Mouse (Mus musculus) E14TG2a.4 (cell line): Measurements from ENCODE around the gene Hsdl2.
"Not testable (repeated sequence)": the region's sequence is repeated elsewhere in the genome, so short reads cannot be mapped to it uniquely, and the experiment has no call there.

Experiments
- H3K27me3 ChIP-seq: 2 replicates; pipeline ENCODE4 v1.6.1; 2014; ENCODE audit warnings: low read length, control low read depth; ENCODE audit not compliant: insufficient read depth
- H3K36me3 ChIP-seq: 2 replicates; pipeline ENCODE4 v1.6.1; 2014; ENCODE audit warnings: low read length, control low read depth; ENCODE audit not compliant: insufficient read depth
- H3K4me1 ChIP-seq: replicated peaks from 2 replicates; pipeline ENCODE4 v1.6.1; 2014; ENCODE audit warnings: low read depth, low read length, control low read depth
- H3K4me3 ChIP-seq: replicated peaks from 2 replicates; pipeline ENCODE4 v1.5.1; 2014; ENCODE audit warnings: mild to moderate bottlenecking, low read length
- H3K9me3 ChIP-seq: 2 replicates; pipeline ENCODE4 v1.6.1; 2014; ENCODE audit warnings: low read length, control low read depth
- CTCF ChIP-seq: conservative IDR thresholded peaks from 2 replicates; pipeline ENCODE4 v1.5.1; 2014; ENCODE audit warnings: low read length
- NANOG ChIP-seq: IDR thresholded peaks from 2 replicates; pipeline ENCODE4 v1.6.1; 2014; ENCODE audit warnings: borderline replicate concordance, low read length, mixed read lengths
- POU5F1 ChIP-seq: IDR thresholded peaks from 2 replicates; pipeline ENCODE4 v1.6.1; 2014; ENCODE audit warnings: low read length, borderline replicate concordance

Hsdl2 gene

DNA sequence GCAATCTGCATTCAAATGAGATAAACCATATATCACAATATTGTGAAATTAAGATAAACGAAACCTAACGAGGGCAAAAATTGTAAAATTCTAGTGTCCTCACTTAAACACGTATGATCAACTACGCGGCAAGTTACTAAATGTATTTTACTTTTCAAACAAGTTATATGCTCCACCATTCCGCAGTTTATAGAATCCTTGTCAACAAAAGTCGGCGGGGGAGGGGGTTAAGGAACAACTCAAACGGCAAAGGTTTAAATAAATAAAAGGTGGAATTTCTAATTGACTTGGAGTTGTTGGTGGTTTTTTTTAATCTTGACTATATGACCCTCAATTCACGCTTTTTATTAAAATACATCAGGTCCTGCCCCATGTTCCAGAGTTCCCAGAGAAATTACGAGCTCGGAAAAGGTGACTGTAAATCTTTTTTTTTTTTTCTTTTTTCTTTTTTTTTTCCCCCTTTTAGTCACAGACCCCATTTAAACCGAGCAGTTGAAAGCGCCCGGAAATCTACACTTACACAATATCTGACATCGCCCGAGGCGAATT is 33.3 kb upstream of the Hsdl2 start:
- Histone ChIP-seq H3K27me3 (peaks cover 7% of the 10 kb centered on the region), H3K4me1 (peaks cover 21% of the 10 kb centered on the region), H3K36me3 (no peaks in the 10 kb centered on the region), H3K4me3 (peak overlapping the region; percentile 94), H3K9me3 (no peaks in the 10 kb centered on the region)
- no peak for TF ChIP-seq CTCF
- TF ChIP-seq POU5F1, result no peak
- TF ChIP-seq NANOG, result no peak; the same call in 1 of the 2 replicates

DNA sequence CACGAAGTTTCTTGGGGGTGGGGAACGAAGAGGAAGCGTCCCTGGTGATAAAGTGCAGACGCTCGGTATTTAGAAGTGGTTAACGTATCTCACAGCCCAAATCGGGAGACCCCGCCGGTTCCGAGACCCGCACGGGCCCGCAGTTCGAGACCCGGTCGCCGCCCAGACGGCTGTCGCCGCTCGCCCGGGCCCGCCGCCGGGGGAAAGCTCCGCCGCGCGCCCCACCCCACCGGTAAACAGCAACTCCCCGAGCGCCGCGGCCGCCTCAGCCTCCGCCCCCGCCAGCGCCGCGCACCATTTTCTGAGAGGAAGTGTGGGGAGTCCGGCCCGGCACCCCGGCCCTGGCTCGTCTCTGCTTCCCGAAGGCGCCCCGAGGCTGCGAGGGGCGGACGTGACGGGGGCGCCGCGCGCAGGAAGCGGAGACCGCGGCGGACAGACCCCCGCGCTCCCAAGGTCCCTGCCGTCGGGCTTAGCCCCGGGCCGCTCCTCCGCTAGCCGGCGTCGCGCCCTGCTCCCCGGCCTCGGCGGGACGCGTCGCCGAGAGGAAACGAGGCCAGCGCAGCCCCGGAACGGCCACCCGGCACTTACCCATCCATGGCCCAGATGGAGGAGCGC is 32.7 kb upstream of the Hsdl2 start:
- TF ChIP-seq POU5F1, result no peak
- no peak for TF ChIP-seq CTCF
- TF ChIP-seq NANOG, result no peak
- H3K4me1 ChIP-seq, result peaks cover 21% of the 10 kb centered on the region
- no peaks in the 10 kb centered on the region for H3K36me3 ChIP-seq
- H3K27me3 ChIP-seq, result peaks cover 7% of the 10 kb centered on the region
- H3K4me3 ChIP-seq, result peak overlapping the region; percentile 94
- no peaks in the 10 kb centered on the region for H3K9me3 ChIP-seq

DNA sequence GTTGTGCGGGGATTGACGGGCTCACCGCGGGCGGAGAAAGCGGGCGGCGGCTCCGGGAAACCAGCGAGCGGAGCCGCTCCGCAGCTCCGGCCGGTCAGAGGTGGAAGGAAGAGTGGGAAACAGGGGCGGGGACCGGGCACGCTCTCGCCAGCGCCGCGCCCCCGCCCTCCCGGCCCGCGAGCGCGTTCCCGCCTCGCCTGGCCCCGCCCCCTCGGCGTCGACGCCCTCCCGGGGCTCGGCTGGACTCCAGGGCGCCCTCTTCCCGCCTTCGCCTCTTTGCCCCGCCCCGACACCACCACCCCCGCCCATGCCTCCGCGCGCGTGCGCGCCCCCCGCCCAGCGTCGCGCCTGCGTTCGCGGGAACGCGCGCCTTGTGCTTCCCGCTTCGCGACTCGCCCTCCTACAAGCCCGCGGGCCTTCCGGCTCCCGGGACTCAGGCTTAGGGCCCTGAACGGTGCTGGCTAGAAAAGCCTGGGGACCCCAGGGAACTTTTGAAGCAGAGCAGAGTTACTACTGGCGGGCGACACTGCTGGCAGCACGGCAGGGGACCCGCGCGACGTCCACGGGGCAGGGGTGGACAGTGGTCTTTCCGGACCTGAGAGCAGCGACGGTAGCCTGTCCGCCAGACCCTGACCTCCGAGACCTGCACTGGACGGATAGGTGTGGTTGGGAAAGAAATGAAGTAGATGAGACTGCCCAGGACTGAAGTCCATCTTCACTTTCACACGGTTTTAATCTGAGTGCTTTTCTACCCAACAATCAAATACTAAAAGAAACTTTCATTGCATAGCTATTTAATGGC is 32.0 kb upstream of the Hsdl2 start, which contains the start of gene Ptbp3:
TSS of gene Ptbp3 (minus strand) at position 190 of the 802 bp plus-strand sequence.
- H3K27me3 ChIP-seq, result peaks cover 7% of the 10 kb centered on the region
- peaks cover 21% of the 10 kb centered on the region for H3K4me1 ChIP-seq
- no peaks in the 10 kb centered on the region for H3K36me3 ChIP-seq
- H3K4me3 ChIP-seq, result peak within 1 kb of the TSS; percentile 94
- no peaks in the 10 kb centered on the region for H3K9me3 ChIP-seq
- no peak for TF ChIP-seq POU5F1
- no peak for TF ChIP-seq CTCF
- TF ChIP-seq NANOG, result no peak

DNA sequence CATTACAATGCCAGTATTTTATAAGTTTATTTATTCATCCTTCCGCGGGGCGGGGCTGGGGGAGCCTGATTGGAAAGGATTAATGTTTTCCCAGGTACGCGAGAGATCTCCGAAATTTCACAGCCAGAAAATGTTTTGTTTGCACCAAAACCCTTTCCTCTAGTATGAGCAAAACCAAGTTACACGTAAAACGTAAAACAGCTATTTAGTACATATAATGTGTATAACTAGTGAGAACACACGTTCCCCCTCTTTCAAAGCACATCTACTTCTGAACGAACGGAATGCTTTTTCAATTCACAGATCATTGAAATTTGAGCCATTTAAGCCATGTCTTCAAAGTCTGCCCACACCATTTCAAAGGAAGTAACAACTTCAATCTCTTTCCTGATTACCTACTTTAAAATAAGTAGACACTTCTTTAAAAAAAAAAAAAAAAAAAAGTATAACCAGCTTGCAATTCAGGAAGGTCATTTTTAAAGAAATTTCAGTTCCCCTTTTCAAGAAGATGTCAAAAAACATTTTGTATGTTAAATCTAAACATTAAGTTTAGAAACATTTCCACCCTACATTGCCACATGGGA is 31.3 kb upstream of the Hsdl2 start:
- Histone ChIP-seq H3K4me1 (peaks cover 21% of the 10 kb centered on the region), H3K4me3 (peak overlapping the region; percentile 78), H3K36me3 (no peaks in the 10 kb centered on the region), H3K9me3 (no peaks in the 10 kb centered on the region), H3K27me3 (peaks cover 7% of the 10 kb centered on the region)
- TF ChIP-seq CTCF (no peak), NANOG (no peak), POU5F1 (no peak)

DNA sequence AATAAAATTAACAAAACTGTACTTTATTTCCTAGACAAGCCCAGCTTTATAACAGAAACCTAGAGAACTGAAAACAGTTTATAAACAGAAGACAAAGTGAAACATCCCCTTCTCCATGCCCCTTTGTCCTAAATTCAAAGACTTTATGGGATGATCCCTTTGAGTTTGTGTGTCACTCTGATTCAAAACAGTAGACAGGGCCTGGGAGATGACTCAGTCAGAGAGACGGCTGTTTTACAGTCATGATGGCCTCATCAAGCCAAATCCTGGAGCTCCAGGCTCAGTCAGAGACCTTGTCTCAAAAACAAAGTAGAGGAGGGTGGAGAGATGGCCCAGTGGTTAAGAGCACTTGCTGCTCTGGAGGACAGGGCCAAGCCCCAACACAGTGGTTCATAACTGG is 29.5 kb upstream of the Hsdl2 start:
- Histone ChIP-seq H3K4me3 (no peak overlapping the region), H3K9me3 (no peaks in the 10 kb centered on the region), H3K27me3 (peaks cover 7% of the 10 kb centered on the region), H3K4me1 (peaks cover 20% of the 10 kb centered on the region), H3K36me3 (no peaks in the 10 kb centered on the region)
- TF ChIP-seq NANOG, result no peak
- no peak for TF ChIP-seq CTCF
- TF ChIP-seq POU5F1, result no peak

DNA sequence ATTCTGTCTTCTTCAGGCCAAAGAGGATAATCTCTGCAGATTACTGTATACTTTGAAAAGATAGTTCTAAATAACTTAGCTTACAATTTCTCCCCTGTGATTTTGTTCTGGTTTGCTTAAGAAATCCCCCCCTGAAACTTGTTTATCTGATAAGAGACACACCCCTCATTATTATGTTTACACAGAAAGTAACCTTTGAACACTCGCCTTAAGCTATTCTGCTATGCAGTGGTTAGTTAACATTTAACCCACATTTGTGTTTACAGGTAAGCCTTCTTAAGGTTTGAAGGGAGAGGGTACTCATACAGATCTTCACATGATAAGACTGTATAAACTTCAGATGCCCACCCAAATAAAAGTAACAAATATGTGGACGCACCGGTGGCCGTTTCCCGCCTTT is 28.5 kb upstream of the Hsdl2 start:
- Histone ChIP-seq H3K27me3 (no peaks in the 10 kb centered on the region; the same call in 1 of the 2 replicates), H3K9me3 (no peaks in the 10 kb centered on the region), H3K4me1 (peaks cover 15% of the 10 kb centered on the region), H3K4me3 (no peak overlapping the region), H3K36me3 (no peaks in the 10 kb centered on the region)
- TF ChIP-seq POU5F1 (no peak), NANOG (no peak), CTCF (no peak)

DNA sequence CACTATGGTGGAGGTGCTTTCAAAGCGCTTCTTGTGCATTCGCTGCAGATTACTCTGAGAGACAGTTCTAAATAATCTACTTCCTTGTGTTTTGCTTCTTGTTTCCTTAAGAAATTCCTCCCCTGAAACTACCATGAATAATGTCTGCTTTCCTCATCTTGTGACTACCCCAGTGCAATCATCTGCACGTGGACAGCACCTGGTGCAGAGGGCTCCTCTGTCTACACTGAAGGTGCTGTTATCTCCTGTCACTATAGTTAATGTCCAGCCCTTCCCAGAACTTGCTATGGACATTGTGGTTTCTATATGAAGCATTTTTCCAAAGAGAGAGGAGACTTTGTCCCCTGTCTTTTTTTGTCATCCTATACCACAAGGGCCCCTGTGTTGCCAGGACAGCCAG is 27.8 kb upstream of the Hsdl2 start:
- H3K27me3 ChIP-seq, result no peaks in the 10 kb centered on the region; the same call in 1 of the 2 replicates
- no peak overlapping the region for H3K4me3 ChIP-seq
- no peaks in the 10 kb centered on the region for H3K36me3 ChIP-seq
- no peak for TF ChIP-seq CTCF
- no peak for TF ChIP-seq NANOG
- no peak for TF ChIP-seq POU5F1
- H3K9me3 ChIP-seq, result no peaks in the 10 kb centered on the region
- peaks cover 20% of the 10 kb centered on the region for H3K4me1 ChIP-seq

DNA sequence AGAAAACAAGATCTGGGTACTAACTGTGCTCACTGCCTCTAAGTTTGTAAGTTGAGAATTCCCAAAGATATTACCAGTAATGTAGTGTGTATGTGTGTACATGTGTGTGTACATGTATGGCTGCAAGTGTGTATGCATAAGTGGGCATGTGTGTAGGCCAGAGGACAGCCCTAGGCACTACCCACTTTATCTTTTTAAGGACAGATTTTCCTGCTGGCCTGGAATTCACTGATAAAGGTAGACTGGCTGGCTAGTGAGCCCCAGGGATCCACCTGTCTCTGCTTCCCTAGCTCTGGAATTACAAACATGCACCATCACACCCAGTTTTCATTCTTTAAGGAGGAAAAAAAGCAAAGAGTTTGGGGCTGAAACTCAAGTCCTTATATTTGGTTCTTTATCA is 26.2 kb upstream of the Hsdl2 start:
- TF ChIP-seq CTCF (no peak), POU5F1 (no peak), NANOG (no peak)
- H3K27me3 ChIP-seq, result no peaks in the 10 kb centered on the region; the same call in 1 of the 2 replicates
- H3K9me3 ChIP-seq, result no peaks in the 10 kb centered on the region
- peaks cover 27% of the 10 kb centered on the region for H3K4me1 ChIP-seq
- no peak overlapping the region for H3K4me3 ChIP-seq
- no peaks in the 10 kb centered on the region for H3K36me3 ChIP-seq

DNA sequence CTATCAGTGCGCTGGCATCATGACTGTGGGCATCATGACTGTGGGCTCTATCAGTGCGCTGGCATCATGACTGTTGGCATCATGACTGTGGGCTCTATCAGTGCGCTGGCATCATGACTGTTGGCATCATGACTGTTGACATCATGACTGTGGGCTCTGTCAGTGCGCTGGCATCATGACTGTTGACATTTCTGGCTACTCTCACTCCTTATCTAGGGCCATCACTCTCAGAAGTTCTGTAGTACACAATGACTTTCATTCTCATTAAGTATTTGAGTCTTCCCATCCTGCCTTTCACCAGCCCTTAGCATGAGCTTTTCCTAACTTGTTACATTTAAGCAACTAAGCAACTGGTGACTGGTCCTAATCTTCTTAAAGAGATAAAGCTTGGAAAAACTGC is 24.0 kb upstream of the Hsdl2 start:
- H3K4me3 ChIP-seq, H3K27me3 ChIP-seq, H3K9me3 ChIP-seq, H3K36me3 ChIP-seq: not testable (repeated sequence)
- H3K4me1 ChIP-seq, result peaks cover 28% of the 10 kb centered on the region
